Mouse (Mus musculus) hindbrain, embryonic 11.5 days (tissue): Measurements from ENCODE around the gene Drc1. TPM values are rescaled to one million over a fixed set of nuclear protein-coding genes. Genes with fewer than 3 reads are reported as not detected.

Source experiments
- ATAC-seq: fragments of 200-750 bp; cut with Nextera tagmentation; 2 replicates; pipeline ENCODE4 v1.8.0; 2017; ENCODE audit warnings: mild to moderate bottlenecking, moderate TSS enrichment, moderate library complexity; ENCODE audit not compliant: low FRiP score
- DNase-seq: peaks from one replicate; pipeline ENCODE4 v3.0.0-alpha.2; 2015; ENCODE audit warnings: low spot score
- H3K27ac ChIP-seq: fragments of 300-500 bp; sonication (generic); 2 replicates; pipeline ENCODE4 v1.5.1; 2014; ENCODE audit warnings: mild to moderate bottlenecking, low read depth, low read length
- H3K27me3 ChIP-seq: fragments of 300-500 bp; sonication (generic); 2 replicates; pipeline ENCODE4 v1.6.1; 2014; ENCODE audit warnings: mild to moderate bottlenecking, low read length, moderate library complexity, mixed read lengths; ENCODE audit not compliant: control insufficient read depth, insufficient read depth
- H3K36me3 ChIP-seq: fragments of 300-500 bp; sonication (generic); 2 replicates; pipeline ENCODE4 v1.6.1; 2014; ENCODE audit warnings: mild to moderate bottlenecking, low read length, moderate library complexity, mixed read lengths; ENCODE audit not compliant: control insufficient read depth, insufficient read depth
- H3K4me1 ChIP-seq: fragments of 300-500 bp; sonication (generic); replicated peaks from 2 replicates; pipeline ENCODE4 v1.6.1; 2014; ENCODE audit warnings: low read length, mixed read lengths; ENCODE audit not compliant: control insufficient read depth, insufficient read depth
- H3K4me2 ChIP-seq: fragments of 300-500 bp; sonication (generic); replicated peaks from 2 replicates; pipeline ENCODE4 v1.6.1; 2014; ENCODE audit warnings: mild to moderate bottlenecking, low read depth, low read length
- H3K4me3 ChIP-seq: fragments of 300-500 bp; sonication (generic); 2 replicates; pipeline ENCODE4 v1.5.1; 2014; ENCODE audit warnings: low read depth, low read length
- H3K9ac ChIP-seq: fragments of 300-500 bp; sonication (generic); 2 replicates; pipeline ENCODE4 v1.6.1; 2014; ENCODE audit warnings: low read depth, low read length
- H3K9me3 ChIP-seq: fragments of 300-500 bp; sonication (generic); 2 replicates; pipeline ENCODE4 v1.6.1; 2016; ENCODE audit warnings: low read length; ENCODE audit not compliant: control insufficient read depth
- WGBS: fragments of 180-500 bp; shearing (Covaris S2); extraction: QIAGEN DNeasy Blood & Tissue Kit; methylation state at CpG from one replicate; pipeline ENCODE4 v1.1.7; 2014; 5-methylcytosine and 5-hydroxymethylcytosine counted together
- polyA plus RNA-seq: library from polyadenylated mRNA; unstranded; fragments of >200 nt; fragmentation: Nextera tagmentation; extraction: Ambion mirVana; gene quantifications from 2 replicates; pipeline ENCODE4 v1.2.1, GENCODE M21; 2014

The Drc1 gene
- polyA plus RNA-seq, 1 experiment from 2014 or later: 1.4 TPM

DNA sequence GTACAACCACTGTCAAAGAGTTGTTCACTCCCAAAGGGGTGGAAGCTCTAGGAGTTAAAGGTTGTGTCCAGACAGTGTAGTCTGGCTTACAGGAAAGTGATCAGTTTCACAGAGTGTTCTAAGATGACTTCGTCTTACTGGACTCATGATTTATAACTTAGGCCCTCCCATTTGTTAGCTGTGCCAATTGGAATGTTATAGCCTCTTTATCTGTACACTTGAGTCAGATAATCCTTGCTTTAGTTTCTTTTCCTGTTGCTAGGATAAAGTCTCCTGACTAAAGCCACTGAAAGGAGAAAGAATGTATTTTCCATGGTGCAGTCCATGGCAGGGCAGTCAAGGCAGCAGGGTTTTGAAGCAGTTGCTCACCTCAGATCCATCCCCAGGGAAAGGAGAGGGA lies 38.8 kb upstream of the Drc1 start:
- Histone ChIP-seq H3K27ac (no peak overlapping the region), H3K4me3 (no peak overlapping the region), H3K27me3 (no peaks in the 10 kb centered on the region), H3K9me3 (no peaks in the 10 kb centered on the region), H3K4me1 (no peaks in the 10 kb centered on the region), H3K36me3 (no peaks in the 10 kb centered on the region), H3K9ac (no peak overlapping the region), H3K4me2 (no peak overlapping the region)
- ATAC-seq (no peak), DNase-seq (no peak)
- 77% methylated on average over 1 of the region's 1 CpGs for WGBS

DNA sequence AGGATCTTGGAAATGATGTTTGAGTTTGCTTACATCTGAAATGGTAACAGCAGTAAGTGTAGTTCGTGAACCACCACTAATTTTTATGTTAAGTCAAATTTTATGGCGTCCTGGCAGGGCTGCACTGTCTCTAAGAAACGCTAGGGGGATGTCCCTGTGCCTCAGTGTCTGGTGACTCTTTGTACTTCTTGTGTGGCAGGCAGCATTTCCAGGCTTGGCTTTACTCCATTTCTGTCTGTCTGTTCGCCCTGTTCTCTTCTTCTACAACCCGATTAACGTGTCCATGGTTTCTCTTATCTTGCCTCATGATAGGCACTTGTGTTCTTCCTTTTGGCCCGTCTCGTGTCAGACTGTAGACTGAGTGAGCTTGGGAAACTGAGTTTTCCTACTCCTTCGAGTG lies 37.4 kb upstream of the Drc1 start:
- DNase-seq: peak; percentile 27
- H3K4me2 ChIP-seq: no peak overlapping the region
- WGBS: 73% methylated on average over 9 of the region's 9 CpGs

DNA sequence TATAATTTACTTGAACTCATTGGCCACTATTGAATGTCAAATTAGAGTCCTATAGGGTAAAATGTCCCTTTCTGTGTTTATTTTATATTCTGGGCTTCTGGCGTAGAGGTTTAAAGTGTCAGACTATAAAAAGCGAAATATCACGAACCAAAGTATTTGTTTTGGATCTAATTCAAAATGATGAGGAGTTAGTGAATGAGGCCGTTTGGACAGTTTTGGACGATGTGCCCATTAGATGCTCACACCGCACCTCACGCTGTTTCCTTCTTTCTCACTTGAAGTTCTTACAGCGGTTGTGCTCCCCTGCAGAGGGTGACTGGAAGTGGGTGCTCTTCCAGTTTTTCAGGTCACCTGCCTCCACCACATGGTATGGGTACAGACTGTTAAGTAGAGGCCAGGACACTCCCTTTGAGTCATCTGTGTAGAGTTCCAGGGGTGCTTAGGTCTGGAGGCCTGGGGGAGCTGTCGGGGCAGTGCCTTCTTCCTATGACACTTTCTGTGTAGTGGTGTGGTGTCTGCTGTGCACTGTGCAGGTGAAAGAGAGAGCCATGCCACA lies 35.2 kb upstream of the Drc1 start:
- Histone ChIP-seq H3K27ac (no peak overlapping the region), H3K27me3 (no peaks in the 10 kb centered on the region), H3K4me2 (no peak overlapping the region), H3K9me3 (no peaks in the 10 kb centered on the region), H3K9ac (no peak overlapping the region), H3K36me3 (no peaks in the 10 kb centered on the region), H3K4me1 (no peaks in the 10 kb centered on the region), H3K4me3 (no peak overlapping the region)
- DNase-seq: no peak
- WGBS: 92% methylated on average over 9 of the region's 9 CpGs
- no peak for ATAC-seq

More for the DNA sequence above, 37.4 kb upstream of the Drc1 start:
- Histone ChIP-seq H3K4me3 (no peak overlapping the region), H3K36me3 (no peaks in the 10 kb centered on the region), H3K9ac (no peak overlapping the region), H3K27ac (no peak overlapping the region), H3K27me3 (no peaks in the 10 kb centered on the region), H3K4me1 (no peaks in the 10 kb centered on the region), H3K9me3 (no peaks in the 10 kb centered on the region)
- ATAC-seq: no peak

DNA sequence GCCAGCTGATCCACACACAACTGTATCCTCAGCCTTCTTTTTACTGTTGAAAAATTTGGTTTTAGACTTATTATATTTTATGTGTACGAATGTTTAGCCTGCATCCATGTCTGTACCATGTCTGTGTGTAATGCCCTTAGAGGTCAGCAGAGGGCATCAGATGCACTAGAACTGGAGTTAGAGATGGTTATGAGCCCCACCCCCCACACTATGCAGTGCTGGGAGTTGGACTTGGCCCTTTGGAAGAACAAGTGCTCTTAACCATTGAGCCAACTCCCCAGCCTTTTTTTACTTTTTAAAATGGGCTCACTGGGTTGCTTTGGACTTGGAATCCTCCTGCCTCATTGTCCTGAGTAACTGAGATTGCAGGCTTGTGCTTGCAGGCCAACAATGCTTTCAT lies 33.5 kb upstream of the Drc1 start:
- no peaks in the 10 kb centered on the region for H3K9me3 ChIP-seq
- H3K4me3 ChIP-seq: no peak overlapping the region
- H3K27ac ChIP-seq: no peak overlapping the region
- peak; percentile 18 for DNase-seq
- H3K4me1 ChIP-seq: no peaks in the 10 kb centered on the region
- no peaks in the 10 kb centered on the region for H3K36me3 ChIP-seq
- WGBS: 93% methylated on average over 1 of the region's 1 CpGs
- H3K27me3 ChIP-seq: no peaks in the 10 kb centered on the region
- no peak overlapping the region for H3K4me2 ChIP-seq
- ATAC-seq: no peak
- no peak overlapping the region for H3K9ac ChIP-seq

DNA sequence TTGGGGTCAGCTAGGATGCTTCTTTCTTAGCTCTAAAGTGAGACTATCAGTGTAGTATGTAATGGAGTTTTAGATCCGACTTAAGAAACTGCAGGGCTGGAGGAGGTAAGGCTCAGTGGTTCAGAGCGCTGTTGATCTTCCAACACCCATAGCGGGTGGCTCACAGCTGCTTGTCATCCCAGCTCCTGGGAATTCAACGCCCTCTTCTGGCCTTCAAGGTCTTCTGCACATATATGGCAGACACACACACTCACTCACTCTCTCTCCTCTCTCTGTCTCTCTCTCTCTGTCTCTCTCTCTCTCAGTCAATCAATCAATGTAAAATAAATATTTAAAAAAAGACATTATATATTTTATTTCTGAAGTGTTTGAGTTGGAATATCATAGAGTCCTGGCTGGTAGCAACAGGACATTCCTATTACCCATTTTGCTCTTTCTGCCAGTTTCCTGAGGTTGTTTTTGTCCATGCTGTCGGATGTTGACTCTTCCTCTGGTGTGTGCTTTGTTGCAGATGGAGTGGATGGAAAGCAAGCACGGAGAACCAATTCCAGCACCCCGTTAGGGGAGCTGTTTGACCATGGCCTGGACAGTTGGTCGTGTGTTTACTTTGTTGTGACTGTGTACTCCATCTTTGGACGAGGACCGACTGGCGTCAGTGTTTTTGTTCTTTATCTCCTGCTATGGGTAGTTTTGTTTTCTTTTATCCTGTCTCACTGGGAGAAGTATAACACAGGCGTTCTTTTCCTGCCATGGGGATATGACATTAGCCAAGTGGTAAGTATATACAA lies 25.4 kb upstream of the Drc1 start:
- WGBS: 91% methylated on average over 12 of the region's 12 CpGs
- ATAC-seq (no peak), DNase-seq (no peak)
- no peaks in the 10 kb centered on the region for H3K4me1 ChIP-seq
- no peak overlapping the region for H3K9ac ChIP-seq
- no peak overlapping the region for H3K27ac ChIP-seq
- H3K36me3 ChIP-seq: 0 out of 2 replicates have a peak, but pooled peaks cover 4% of the 10 kb centered on the region
- no peaks in the 10 kb centered on the region for H3K9me3 ChIP-seq
- H3K4me2 ChIP-seq: no peak overlapping the region
- H3K27me3 ChIP-seq: no peaks in the 10 kb centered on the region
- no peak overlapping the region for H3K4me3 ChIP-seq

DNA sequence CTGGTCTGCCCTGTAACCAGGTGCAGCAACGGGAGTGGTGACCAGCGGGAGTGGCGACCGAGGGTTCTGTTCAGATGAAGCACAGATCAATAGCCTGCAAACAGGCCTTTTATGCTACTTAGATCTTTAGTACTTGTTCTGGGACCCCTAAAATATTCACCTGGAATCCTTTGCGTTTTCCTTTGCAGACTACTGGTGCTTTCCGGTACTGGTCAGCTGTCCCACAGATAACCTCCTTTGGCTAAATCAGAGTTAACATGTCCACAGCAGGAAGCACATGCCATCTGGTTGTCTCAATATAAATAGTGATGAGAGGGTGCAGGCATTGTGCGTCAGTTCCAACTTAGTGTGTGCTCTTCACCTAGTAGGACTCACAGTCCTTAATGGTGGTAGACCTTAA lies 22.4 kb upstream of the Drc1 start:
- 0 out of 2 replicates have a peak, but pooled peaks cover 4% of the 10 kb centered on the region for H3K36me3 ChIP-seq
- DNase-seq (no peak), ATAC-seq (no peak)
- no peak overlapping the region for H3K9ac ChIP-seq
- no peaks in the 10 kb centered on the region for H3K4me1 ChIP-seq
- no peak overlapping the region for H3K4me3 ChIP-seq
- no peaks in the 10 kb centered on the region for H3K9me3 ChIP-seq
- H3K4me2 ChIP-seq: no peak overlapping the region
- H3K27ac ChIP-seq: no peak overlapping the region
- H3K27me3 ChIP-seq: no peaks in the 10 kb centered on the region
- WGBS: 95% methylated on average over 7 of the region's 7 CpGs

DNA sequence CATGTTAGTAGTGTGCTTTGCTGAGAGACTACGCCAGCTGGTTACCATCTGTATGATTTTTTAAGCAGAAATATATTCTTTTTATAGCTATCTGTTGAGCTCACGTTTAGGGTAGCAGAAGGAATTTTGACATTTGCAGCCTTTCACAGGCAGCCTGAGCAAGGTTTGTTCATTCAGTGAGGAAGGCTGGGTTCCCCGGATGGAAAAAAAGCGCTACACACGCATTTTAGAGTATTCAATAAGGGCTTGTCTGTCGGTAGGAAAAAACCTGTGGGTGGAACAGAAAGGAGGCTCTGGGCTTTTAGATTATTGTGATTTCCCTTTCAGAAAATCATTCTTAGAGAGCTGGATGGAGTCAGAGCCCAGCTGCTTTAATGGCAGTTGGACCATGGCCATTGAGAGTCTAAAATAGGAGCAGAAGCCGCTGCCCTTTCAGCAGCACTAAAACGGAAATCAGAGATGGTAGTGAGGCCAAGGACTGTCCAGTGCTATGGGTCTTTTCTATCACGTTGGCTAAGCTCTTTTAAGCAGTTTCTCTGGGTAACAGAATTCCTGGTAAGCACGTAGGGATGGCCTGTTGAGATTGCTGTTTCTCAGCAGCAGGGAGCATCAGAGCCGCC lies 10.5 kb upstream of the Drc1 start:
- no peak for ATAC-seq
- no peaks in the 10 kb centered on the region for H3K36me3 ChIP-seq
- no peak overlapping the region for H3K9ac ChIP-seq
- H3K27me3 ChIP-seq: no peaks in the 10 kb centered on the region
- H3K4me1 ChIP-seq: no peaks in the 10 kb centered on the region
- no peak overlapping the region for H3K4me3 ChIP-seq
- no peak overlapping the region for H3K27ac ChIP-seq
- DNase-seq: no peak
- WGBS: 83% methylated on average over 11 of the region's 11 CpGs
- H3K9me3 ChIP-seq: no peaks in the 10 kb centered on the region
- H3K4me2 ChIP-seq: no peak overlapping the region

DNA sequence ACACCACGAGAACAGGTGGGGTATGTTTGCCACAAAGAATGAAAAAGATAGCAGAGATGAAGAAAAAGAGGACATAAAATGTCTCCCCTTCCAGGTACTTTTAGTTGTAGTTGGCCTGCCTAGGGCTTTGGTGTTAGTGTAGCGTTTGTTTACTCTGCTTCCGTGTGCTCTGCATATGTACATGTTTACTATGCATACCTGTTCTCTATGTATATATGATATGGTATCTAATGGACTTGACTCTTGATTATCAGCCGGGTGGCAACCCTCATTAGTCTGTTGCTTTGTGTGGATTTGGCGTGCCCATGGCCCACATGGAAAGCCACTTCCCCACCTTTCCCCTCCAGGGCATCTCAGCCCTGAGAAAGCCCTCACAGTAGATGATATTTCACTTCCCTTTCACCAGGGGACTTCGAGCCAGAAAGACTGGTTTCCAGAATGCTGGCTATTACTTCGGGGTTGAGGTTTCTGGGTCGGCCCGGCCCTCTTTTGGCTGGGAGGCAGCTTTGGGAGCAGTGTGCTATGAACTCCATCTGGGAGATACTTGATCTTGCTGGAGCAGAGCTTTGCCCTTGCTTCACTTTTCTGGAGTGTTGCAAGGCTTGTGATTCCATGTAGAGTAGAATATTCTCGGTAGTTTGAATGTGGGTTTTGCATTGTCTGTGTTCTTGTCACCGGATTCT lies 9.4 kb upstream of the Drc1 start:
- Histone ChIP-seq H3K4me3 (no peak overlapping the region), H3K4me1 (no peaks in the 10 kb centered on the region), H3K9ac (no peak overlapping the region), H3K27me3 (no peaks in the 10 kb centered on the region), H3K36me3 (no peaks in the 10 kb centered on the region), H3K27ac (no peak overlapping the region), H3K4me2 (no peak overlapping the region), H3K9me3 (no peaks in the 10 kb centered on the region)
- ATAC-seq (no peak), DNase-seq (no peak)
- 89% methylated on average over 11 of the region's 11 CpGs for WGBS
